Mouse (Mus musculus): ENCODE results near the gene Chmp5. TPM values are rescaled to one million over a fixed set of nuclear protein-coding genes. Genes with fewer than 3 reads are reported as not detected.

The Chmp5 gene
- 10 to 100 TPM; 44.8 to 45.7 TPM for total RNA-seq (2023)

GRCm38 (mm10) chr4:40948160-40948708, at the start of gene Chmp5, which contains the start of gene Bag1:
Chmp5 (plus strand) TSS chr4:40948407.
Bag1 (minus strand) TSS chr4:40948294.

GRCm38 (mm10) chr4:40919785-40920184, 28.4 kb upstream of the Chmp5 start, which contains the start of gene Spink4:
Spink4 (plus strand) TSS chr4:40920052.

DNA sequence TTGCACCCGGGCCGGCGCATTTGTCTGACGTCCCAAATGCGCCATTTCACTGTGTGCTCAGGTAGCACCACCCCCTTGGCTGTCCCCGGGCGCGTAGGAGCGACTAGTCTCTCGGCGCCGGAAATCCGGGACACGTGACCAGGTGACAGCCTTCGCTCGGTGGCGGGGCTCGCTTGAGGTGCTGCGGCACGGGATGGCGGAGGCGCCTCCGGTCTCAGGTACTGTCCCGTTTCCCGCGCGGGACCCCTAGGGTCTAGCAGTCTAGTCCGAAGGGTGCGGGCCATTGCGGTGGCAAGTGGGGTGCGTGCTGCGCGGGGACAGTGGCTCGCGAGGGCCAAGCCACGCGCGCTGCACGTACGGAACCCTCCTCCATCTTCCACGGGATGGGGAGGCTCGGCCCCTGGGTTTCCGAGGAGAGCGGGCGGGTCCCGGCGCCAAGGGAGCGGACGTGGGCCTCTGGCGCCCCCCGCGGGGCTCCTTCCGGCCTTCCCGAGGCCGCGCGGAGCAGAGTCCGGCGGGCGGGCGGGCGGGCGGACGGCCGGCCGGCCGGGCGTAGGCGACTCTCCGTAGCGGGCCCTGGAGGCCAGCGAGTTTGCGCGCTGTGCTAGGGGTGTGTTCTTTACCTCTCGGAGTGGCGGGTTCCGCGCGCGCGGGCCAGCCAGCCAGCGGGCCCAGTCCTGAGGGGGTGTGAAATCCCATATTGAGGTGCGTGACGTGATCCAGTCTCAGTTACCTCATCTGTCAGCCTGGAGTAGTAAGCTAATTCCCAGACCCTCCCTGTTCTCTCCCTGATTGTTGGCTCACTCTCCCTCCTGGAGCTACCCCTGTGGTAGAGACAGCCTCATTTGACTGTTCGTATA, 22.9 kb downstream of the Chmp5 start, which contains the start of gene Nfx1:
TSS of gene Nfx1 (plus strand) at position 65 of the 860 bp plus-strand sequence.

Other genes with a start within 250 kb of the Chmp5 start
- gene Aptx, start 245.2 kb upstream of the Chmp5 start, total RNA-seq (2023): 10 to 100 TPM; 15.1 to 16.8 TPM
- 100 to 1,000 TPM; 350 to 501 TPM for gene Dnaja1, start 226.3 kb upstream of the Chmp5 start, total RNA-seq (2023)
- gene Smu1, start 190.5 kb upstream of the Chmp5 start, total RNA-seq (2023): 10 to 100 TPM; 41.0 to 44.1 TPM
- gene B4galt1, start 94.4 kb upstream of the Chmp5 start, total RNA-seq (2023): 10 to 100 TPM; 73.1 to 77.7 TPM
- gene Spink4, start 28.4 kb upstream of the Chmp5 start, total RNA-seq (2023): not detected
- gene Bag1, start 113 bp upstream of the Chmp5 start, total RNA-seq (2023): 10 to 100 TPM; 70.9 to 79.0 TPM
- 10 to 100 TPM; 30.2 to 32.6 TPM for gene Nfx1, start 22.5 kb downstream of the Chmp5 start, total RNA-seq (2023)
- not detected for gene Aqp7, start 99.7 kb downstream of the Chmp5 start, total RNA-seq (2023)
- gene Aqp3, start 149.8 kb downstream of the Chmp5 start, total RNA-seq (2023): not detected
- 10 to 100 TPM; 16.0 to 17.0 TPM for gene Nol6, start 176.0 kb downstream of the Chmp5 start, total RNA-seq (2023)
- gene Ube2r2, start 187.3 kb downstream of the Chmp5 start, total RNA-seq (2023): 10 to 100 TPM; 48.3 to 53.1 TPM